Mouse (Mus musculus): ENCODE measurements at regions not wholly inside any gene's neighbourhood (a gene's known extent, or its start where the extent isn't known, plus 50 kb on each side); places are given as distances from the start of the nearest gene placed in this dataset.
"Not testable (repeated sequence)": the region's sequence is repeated elsewhere in the genome, so short reads cannot be mapped to it uniquely, and the experiment has no call there.

DNA sequence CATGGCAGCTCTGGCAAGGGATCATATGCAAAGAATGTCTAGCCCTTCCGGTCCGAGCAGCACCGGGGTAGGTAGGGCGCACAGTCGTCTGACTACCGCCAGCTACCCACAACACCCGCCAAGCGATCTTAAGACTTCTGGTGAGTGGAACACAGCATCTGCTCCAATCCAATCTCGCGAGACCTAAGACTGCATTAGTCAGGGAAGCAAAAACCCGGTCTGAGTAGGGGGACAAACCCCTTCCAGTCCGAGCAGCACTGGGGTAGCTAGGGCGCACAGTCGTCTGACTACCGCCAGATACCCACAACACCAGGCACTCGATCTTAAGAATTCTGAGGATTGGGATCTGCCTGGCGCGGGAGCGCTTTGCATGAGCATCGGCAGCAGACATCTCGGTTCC lies 57.1 kb downstream of the Nap1l2 start:
- not testable (repeated sequence) for DNase-seq (ENCODE audit: low spot score)

DNA sequence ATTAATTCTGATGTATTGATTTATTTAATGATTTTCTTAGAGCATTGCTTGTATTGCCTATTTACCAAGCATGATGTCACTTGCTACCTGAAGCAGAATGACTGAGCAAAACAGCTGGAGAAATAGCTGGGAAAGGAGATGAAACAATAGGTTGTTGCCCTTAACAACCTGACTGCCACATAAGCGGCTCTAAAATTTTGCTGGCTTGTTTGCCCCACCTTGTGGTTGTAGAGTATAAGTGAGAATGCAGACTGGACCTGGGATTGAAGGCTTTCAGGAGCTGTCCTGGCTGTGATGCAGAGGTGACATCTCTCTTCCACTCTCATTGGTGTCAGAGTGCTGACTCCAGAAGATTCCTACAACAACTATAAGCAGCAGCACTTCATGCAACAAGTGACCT lies 77.3 kb downstream of the Nap1l2 start:
- DNase-seq (ENCODE audit: low spot score): peak; percentile 1

DNA sequence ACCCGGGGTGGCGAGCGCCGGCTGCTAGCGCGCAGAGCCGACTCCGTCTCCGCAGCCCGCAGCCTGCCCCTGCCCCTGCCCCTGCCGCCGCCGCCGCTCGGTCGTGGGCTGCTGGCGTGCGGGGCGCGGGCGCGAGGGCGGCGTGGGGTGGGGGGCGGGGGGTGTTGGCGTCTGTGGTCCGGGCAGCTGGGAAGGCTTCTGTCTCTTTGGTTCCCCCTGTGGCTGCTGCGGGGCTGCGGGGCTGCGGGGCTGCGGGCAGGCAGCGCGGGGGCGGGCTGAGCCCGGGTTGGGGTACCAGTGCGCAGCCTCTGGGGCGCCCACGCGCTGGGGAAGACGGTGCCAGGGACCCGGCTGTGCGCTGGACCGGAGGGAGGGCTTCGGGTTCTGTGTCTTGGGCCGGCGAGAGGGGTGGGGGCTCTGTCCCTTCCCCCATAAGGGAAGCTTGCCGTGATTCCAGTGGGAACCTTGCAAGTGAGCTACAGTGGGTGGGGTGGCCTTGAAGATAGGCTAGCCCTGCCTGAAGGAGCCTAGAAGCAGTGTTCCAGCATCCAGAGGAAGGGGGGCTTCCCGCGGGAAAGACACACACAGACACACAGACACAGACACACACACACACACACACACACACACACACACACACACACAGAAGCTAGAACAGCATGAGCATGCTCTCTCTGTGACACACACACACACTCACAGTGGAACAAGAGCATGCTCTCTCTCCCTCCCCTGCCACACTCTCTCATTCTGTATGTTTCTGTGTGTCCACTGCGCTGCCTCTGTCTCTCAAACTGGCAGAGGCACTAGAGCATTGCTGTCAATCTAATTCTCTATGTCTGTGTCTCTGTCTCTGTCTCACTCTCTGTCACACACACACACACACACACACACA lies 118.5 kb downstream of the Nap1l2 start:
- DNase-seq (ENCODE audit: low spot score): not testable (repeated sequence)

DNA sequence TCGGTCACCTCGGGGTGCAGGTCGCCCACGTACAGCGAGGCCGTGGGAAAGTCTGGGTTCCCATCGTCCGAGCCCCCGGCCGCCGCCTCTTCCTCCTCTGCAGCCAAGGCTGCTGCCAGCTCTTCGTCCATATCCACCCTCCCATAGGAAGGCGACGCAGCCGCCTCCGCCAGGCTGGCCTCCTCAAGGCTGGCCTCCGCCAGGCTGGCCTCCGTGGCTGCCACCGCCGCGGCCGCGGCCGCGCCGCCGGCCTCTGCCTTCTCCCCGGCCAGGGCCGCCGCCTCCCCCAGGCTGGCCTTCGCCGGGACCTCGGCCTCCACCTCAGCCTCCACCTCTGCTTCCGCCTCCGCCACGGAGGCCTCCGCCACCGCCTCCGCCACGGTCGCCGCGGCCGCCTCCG lies 119.3 kb downstream of the Nap1l2 start:
- not testable (repeated sequence) for DNase-seq (ENCODE audit: low spot score)

DNA sequence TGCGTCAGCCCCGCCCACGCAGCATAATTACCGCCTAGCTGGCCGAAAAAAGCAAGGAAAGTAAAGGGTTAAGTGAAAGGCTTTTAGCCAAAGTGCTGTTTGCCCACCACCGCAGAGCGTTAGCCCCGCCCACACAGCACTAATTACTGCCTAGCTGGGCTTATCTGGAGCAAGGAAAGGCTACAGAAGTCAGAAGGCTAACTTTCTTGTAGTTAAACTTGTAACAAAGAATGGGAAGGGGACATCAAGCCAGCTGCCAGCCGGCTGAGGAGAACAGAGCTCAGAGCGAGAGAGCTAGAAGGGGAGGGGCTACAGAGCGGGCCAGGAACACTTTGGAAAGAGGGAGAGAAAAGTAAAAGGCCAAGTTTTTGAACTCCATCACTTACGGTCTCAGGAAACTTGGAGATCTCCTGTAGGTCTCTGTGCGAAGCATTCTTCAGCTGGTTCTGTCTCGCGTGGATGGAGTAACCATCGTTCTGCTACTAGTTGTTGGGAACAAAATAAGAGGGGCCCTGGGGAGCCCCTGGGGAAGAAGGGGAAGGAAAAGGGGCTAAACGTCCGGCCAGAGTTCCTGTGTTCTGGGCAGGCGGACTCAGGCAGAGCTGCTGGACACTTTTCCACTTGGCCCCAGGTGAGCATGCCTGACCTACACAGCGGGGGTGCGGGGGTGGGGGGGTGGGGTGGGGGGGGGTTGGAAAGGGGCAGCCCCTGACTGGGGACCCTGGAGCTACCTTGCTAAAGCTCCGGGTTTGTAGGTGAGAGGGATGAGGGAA lies 98.3 kb downstream of the 1700018G05Rik start:
- DNase-seq (ENCODE audit: low spot score): peak; percentile 40

DNA sequence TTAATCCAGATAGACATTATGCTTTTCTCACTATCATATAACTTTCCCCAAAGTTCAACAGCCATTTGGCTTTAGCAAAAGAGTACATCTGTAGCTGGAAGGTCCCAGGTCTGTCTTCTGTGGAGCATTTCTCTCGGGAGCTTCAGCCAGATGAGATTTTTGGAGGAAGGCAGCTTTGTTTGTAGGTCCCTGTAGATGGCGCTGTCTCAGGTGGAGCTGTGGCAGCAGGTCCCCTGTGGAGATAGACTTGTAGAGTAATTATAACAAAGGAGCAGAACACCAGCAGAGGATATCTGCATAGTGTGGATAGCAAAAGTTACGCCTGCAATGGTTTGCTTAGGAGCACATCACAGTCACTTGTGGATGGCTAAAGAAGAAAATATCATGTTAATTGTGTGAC lies 97.3 kb downstream of the 1700018G05Rik start:
- DNase-seq (ENCODE audit: low spot score): not testable (repeated sequence)

DNA sequence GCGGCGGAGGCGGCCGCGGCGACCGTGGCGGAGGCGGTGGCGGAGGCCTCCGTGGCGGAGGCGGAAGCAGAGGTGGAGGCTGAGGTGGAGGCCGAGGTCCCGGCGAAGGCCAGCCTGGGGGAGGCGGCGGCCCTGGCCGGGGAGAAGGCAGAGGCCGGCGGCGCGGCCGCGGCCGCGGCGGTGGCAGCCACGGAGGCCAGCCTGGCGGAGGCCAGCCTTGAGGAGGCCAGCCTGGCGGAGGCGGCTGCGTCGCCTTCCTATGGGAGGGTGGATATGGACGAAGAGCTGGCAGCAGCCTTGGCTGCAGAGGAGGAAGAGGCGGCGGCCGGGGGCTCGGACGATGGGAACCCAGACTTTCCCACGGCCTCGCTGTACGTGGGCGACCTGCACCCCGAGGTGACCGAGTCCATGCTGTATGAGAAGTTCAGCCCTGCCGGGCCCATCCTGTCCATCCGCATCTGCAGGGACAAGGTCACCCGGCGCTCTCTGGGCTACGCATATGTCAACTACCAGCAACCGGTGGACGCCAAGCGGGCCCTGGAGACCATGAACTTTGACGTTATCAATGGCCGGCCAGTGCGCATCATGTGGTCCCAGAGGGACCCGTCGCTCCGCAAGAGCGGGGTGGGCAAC lies 85.4 kb downstream of the 1700018G05Rik start:
- not testable (repeated sequence) for DNase-seq (ENCODE audit: low spot score)

DNA sequence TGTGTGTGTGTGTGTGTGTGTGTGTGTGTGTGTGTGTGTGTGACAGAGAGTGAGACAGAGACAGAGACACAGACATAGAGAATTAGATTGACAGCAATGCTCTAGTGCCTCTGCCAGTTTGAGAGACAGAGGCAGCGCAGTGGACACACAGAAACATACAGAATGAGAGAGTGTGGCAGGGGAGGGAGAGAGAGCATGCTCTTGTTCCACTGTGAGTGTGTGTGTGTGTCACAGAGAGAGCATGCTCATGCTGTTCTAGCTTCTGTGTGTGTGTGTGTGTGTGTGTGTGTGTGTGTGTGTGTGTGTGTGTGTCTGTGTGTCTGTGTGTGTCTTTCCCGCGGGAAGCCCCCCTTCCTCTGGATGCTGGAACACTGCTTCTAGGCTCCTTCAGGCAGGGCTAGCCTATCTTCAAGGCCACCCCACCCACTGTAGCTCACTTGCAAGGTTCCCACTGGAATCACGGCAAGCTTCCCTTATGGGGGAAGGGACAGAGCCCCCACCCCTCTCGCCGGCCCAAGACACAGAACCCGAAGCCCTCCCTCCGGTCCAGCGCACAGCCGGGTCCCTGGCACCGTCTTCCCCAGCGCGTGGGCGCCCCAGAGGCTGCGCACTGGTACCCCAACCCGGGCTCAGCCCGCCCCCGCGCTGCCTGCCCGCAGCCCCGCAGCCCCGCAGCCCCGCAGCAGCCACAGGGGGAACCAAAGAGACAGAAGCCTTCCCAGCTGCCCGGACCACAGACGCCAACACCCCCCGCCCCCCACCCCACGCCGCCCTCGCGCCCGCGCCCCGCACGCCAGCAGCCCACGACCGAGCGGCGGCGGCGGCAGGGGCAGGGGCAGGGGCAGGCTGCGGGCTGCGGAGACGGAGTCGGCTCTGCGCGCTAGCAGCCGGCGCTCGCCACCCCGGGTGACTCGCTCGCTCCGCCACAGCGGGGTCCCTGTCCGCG lies 84.4 kb downstream of the 1700018G05Rik start:
- DNase-seq (ENCODE audit: low spot score): not testable (repeated sequence)

DNA sequence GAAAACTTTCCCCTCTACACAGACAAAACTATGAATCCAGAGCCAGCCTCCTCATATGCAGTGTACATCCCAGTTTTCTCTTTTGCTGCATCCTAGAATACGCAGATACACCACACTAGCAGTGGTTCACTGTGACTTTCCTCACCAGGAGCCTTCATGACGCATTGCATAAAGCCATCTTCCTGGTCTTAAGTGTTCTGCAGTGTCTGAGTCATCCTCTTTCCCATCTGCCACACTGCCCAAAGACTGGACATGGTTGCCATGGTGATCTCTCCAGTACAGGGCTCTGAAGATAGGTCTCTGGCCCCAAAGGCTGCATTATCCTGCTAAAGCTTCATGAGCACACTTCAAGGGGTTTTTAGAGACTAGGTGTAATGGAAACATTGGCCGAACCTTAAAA lies 65.8 kb downstream of the 1700018G05Rik start:
- DNase-seq (ENCODE audit: low spot score): not testable (repeated sequence)
